ENCODE assay signal across 15 mouse cellular contexts in genomic region chr5:120035251-120035650, GRCm38 (mm10).
DNase-seq lines count a peak whose midpoint lies in the region; ATAC-seq lines count a peak whose summit lies in the region.
"Had no signal": no experiment of that assay in that cellular context is flagged by ENCODE, and none has a peak within 500 bp of the region (broad histone marks: within the 10 kb centered on the region; RNA-seq: fewer than 3 reads in every experiment).

No protein-coding gene starts in this region.

- DNase-seq in frontal cortex, adult 2 months (ENCODE audit: extremely low spot score in 1 of 2, low spot score in 1 of 2) = peak; percentile 9 to 37
- peak; percentile 6 for DNase-seq in ovary, postnatal 14 days (ENCODE audit: low spot score)
- no peak for DNase-seq in ovary, postnatal 36 days (ENCODE audit: low spot score)
- peak; percentile 60 for DNase-seq in brain, adult 2 months (ENCODE audit: low read depth, low spot score)
- peak; percentile 42 for DNase-seq in layer of hippocampus, adult 9-11 months
- no peak for DNase-seq in kidney, postnatal 14 days
- DNase-seq: adrenal gland, adult 2 months; adrenal gland, postnatal 25 days; cerebellum, adult 11 months; cerebellum, adult 8-10 months; gastrocnemius, postnatal 36 days; heart, adult 11 months; heart, postnatal 36 days had no signal

- no peak for ATAC-seq in frontal cortex, adult (ENCODE audit: low TSS enrichment)
- ATAC-seq: forebrain, embryonic 14.5 days had no signal

Comparison
In these comparisons a context has a peak if more than half of its experiments do, and no peak if none do; other contexts are left out.
1. DNase-seq: peak in frontal cortex, adult 2 months (2 of 2), ovary, postnatal 14 days (single experiment), brain, adult 2 months (single experiment) and layer of hippocampus, adult 9-11 months (single experiment); none in ovary, postnatal 36 days (single experiment) and kidney, postnatal 14 days (single experiment).